In the genomic region with DNA sequence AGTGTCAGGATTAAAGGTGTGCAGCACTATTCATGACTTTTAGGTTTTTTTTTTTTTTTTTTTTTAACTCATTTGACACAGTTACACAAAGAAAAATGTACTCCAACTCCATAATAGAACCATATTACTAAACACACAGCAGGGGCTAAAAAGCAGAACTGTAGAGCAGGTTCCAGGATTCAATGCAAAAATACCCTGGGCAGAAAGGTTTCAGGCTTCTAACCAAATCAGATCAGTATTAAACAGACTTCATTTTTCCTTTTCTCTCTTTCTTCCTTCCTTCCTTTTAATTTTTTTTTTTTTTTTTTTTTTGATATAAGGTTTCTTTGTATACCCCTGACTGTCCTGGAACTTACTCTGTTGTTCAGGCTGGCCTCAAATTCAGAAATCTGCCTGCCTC, we compare ENCODE assay signal across 14 mouse cellular contexts. TPM values are rescaled to one million over a fixed set of nuclear protein-coding genes. Genes with fewer than 3 reads are reported as not detected.
DNase-seq lines count a peak whose midpoint lies in the region; ATAC-seq and TF ChIP-seq lines count a peak whose summit lies in the region.
"Had no signal": no experiment of that assay in that cellular context is flagged by ENCODE, and none has a peak within 500 bp of the region (broad histone marks: within the 10 kb centered on the region; RNA-seq: fewer than 3 reads in every experiment).

No protein-coding gene starts in this region.

- H3K4me1 ChIP-seq in heart, embryonic 12.5 days (replicated peaks) = peaks cover 30% of the 10 kb centered on the region
- peaks cover 10% of the 10 kb centered on the region for H3K4me1 ChIP-seq in kidney, embryonic 16.5 days (ENCODE audit: insufficient read depth, low read length)
- peaks cover 9% of the 10 kb centered on the region; the same call in 1 of the 2 replicates for H3K4me1 ChIP-seq in spleen, adult 2 months (ENCODE audit: control insufficient read depth, insufficient read depth, insufficient read length)

- TF ChIP-seq CTCF in spleen, adult 2 months (IDR thresholded peaks at IDR 0.05; ENCODE audit: extremely low read depth, insufficient read depth, insufficient read length, insufficient replicate concordance) = no peak

- no peak for TF ChIP-seq POLR2A in spleen, adult 2 months (IDR thresholded peaks at IDR 0.05; ENCODE audit: low read depth, low read length)

- H3K36me3 ChIP-seq in heart, embryonic 12.5 days = no peaks in the 10 kb centered on the region
- no peaks in the 10 kb centered on the region for H3K36me3 ChIP-seq in kidney, embryonic 16.5 days (ENCODE audit: insufficient read depth, low read length)
- no peaks in the 10 kb centered on the region for H3K36me3 ChIP-seq in spleen, adult 2 months (ENCODE audit: control insufficient read depth, insufficient read depth, low read length)
- H3K36me3 ChIP-seq: embryonic facial prominence, embryonic 12.5 days; forebrain, embryonic 15.5 days; midbrain, embryonic 12.5 days; neural tube, embryonic 13.5 days had no signal

- H3K4me3 ChIP-seq in heart, embryonic 12.5 days = no peak overlapping the region
- no peak overlapping the region for H3K4me3 ChIP-seq in kidney, embryonic 16.5 days (ENCODE audit: low read length)
- no peak overlapping the region for H3K4me3 ChIP-seq in spleen, adult 2 months (ENCODE audit: extremely low read depth, insufficient read depth, insufficient read length)
- H3K4me3 ChIP-seq: embryonic facial prominence, embryonic 12.5 days; forebrain, embryonic 15.5 days; hindbrain, embryonic 13.5 days; midbrain, embryonic 12.5 days; neural tube, embryonic 13.5 days had no signal

- DNase-seq in heart, postnatal 4 days = no peak
- DNase-seq in kidney, postnatal 25 days = no peak
- no peak for DNase-seq in spleen, adult 2 months (ENCODE audit: low read depth in 1 of 2, low spot score in 2 of 2)
- DNase-seq in spleen, adult 12 weeks (ENCODE audit: low spot score) = no peak
- no peak for DNase-seq in layer of hippocampus, postnatal 36 days
- DNase-seq: adrenal gland, postnatal 36 days; cerebellum, adult 8-10 months had no signal

- H3K9ac ChIP-seq in heart, embryonic 12.5 days = no peak overlapping the region
- no peak overlapping the region for H3K9ac ChIP-seq in kidney, embryonic 16.5 days (replicated peaks; ENCODE audit: low read length)
- H3K9ac ChIP-seq: embryonic facial prominence, embryonic 12.5 days; forebrain, embryonic 15.5 days; hindbrain, embryonic 13.5 days; midbrain, embryonic 12.5 days; neural tube, embryonic 13.5 days had no signal

- H3K4me2 ChIP-seq in heart, embryonic 12.5 days = no peak overlapping the region
- no peak overlapping the region for H3K4me2 ChIP-seq in kidney, embryonic 16.5 days (replicated peaks; ENCODE audit: low read depth, low read length)
- H3K4me2 ChIP-seq: embryonic facial prominence, embryonic 12.5 days; forebrain, embryonic 15.5 days; hindbrain, embryonic 13.5 days; midbrain, embryonic 12.5 days; neural tube, embryonic 13.5 days had no signal

- peak overlapping the region; percentile 29; the same call in 1 of the 2 replicates for H3K27ac ChIP-seq in heart, embryonic 12.5 days (ENCODE audit: poor library complexity, severe bottlenecking)
- peak overlapping the region; percentile 59; the same call in 1 of the 2 replicates for H3K27ac ChIP-seq in kidney, embryonic 16.5 days (ENCODE audit: low read length)
- peak overlapping the region; percentile 75 for H3K27ac ChIP-seq in spleen, adult 2 months (ENCODE audit: insufficient read depth, low read length)
- H3K27ac ChIP-seq: embryonic facial prominence, embryonic 12.5 days; forebrain, embryonic 15.5 days; hindbrain, embryonic 13.5 days; midbrain, embryonic 12.5 days; neural tube, embryonic 13.5 days had no signal

- no peaks in the 10 kb centered on the region for H3K9me3 ChIP-seq in heart, embryonic 12.5 days (replicated peaks)
- no peaks in the 10 kb centered on the region for H3K9me3 ChIP-seq in kidney, embryonic 16.5 days (ENCODE audit: low read length)
- H3K9me3 ChIP-seq: embryonic facial prominence, embryonic 12.5 days; forebrain, embryonic 15.5 days; hindbrain, embryonic 13.5 days; midbrain, embryonic 12.5 days; neural tube, embryonic 13.5 days had no signal

- no peaks in the 10 kb centered on the region for H3K27me3 ChIP-seq in heart, embryonic 12.5 days (replicated peaks)
- H3K27me3 ChIP-seq in kidney, embryonic 16.5 days (ENCODE audit: insufficient read depth, low read length) = no peaks in the 10 kb centered on the region
- H3K27me3 ChIP-seq in spleen, adult 2 months (ENCODE audit: control insufficient read depth, insufficient read depth, low read length) = no peaks in the 10 kb centered on the region
- H3K27me3 ChIP-seq: embryonic facial prominence, embryonic 12.5 days; forebrain, embryonic 15.5 days; hindbrain, embryonic 13.5 days; midbrain, embryonic 12.5 days; neural tube, embryonic 13.5 days had no signal

- no peak for ATAC-seq in heart, embryonic 12.5 days (ENCODE audit: insufficient number of reproducible peaks, low FRiP score)
- ATAC-seq in kidney, embryonic 16.5 days (ENCODE audit: low FRiP score, low TSS enrichment) = no peak
- ATAC-seq: forebrain, embryonic 15.5 days had no signal

RNA-seq across cellular contexts. Expression of a gene that starts 6.8 kb away (rescaled TPM):
- 6.7 and 8.4 TPM in 2 replicates for polyA plus RNA-seq in heart, embryonic 12.5 days (2016; fragmentation: Nextera tagmentation; extraction: Ambion mirVana)
- 10 to 100 TPM; 38.4 to 49.9 TPM for total RNA-seq in heart, postnatal 4 days (2021)
- polyA plus RNA-seq in kidney, embryonic 16.5 days (2015; fragmentation: Nextera tagmentation; extraction: Ambion mirVana) = 10.9 and 11.3 TPM in 2 replicates
- 109 and 137 TPM in 2 replicates for polyA plus RNA-seq in spleen, adult 2 months (2012; rRNA removed)
- total RNA-seq in layer of hippocampus, postnatal 36 days (2021) = 100 to 1,000 TPM; 189 to 197 TPM

RNA-seq across cellular contexts. Expression of a gene that starts 41.7 kb away (rescaled TPM):
- polyA plus RNA-seq in heart, embryonic 12.5 days (2016; fragmentation: Nextera tagmentation; extraction: Ambion mirVana) = 52.5 and 58.2 TPM in 2 replicates
- 100 to 1,000 TPM; 139 to 148 TPM for total RNA-seq in heart, postnatal 4 days (2021)
- polyA plus RNA-seq in kidney, embryonic 16.5 days (2015; fragmentation: Nextera tagmentation; extraction: Ambion mirVana) = 46.5 and 48.5 TPM in 2 replicates
- polyA plus RNA-seq in spleen, adult 2 months (2012; rRNA removed) = 9.4 and 11.9 TPM in 2 replicates
- 10 to 100 TPM; 55.9 to 62.1 TPM for total RNA-seq in layer of hippocampus, postnatal 36 days (2021)
